Mouse (Mus musculus) forebrain, embryonic 13.5 days (tissue): ENCODE results near the gene Sorcs3. TPM values are rescaled to one million over a fixed set of nuclear protein-coding genes. Genes with fewer than 3 reads are reported as not detected.

Source experiments
- ATAC-seq: fragments of 200-750 bp; cut with Nextera tagmentation; 2 replicates; pipeline ENCODE4 v1.8.0; 2017
- H3K27ac ChIP-seq: fragments of 300-500 bp; sonication (generic); 2 replicates; pipeline ENCODE4 v1.5.1; 2015; ENCODE audit warnings: inconsistent platforms, mild to moderate bottlenecking, moderate library complexity
- H3K27me3 ChIP-seq: fragments of 300-500 bp; sonication (generic); 2 replicates; pipeline ENCODE4 v1.6.1; 2015; ENCODE audit warnings: mild to moderate bottlenecking, inconsistent platforms
- H3K36me3 ChIP-seq: fragments of 300-500 bp; sonication (generic); 2 replicates; pipeline ENCODE4 v1.6.1; 2015; ENCODE audit warnings: mild to moderate bottlenecking, inconsistent platforms; ENCODE audit not compliant: poor library complexity, severe bottlenecking
- H3K4me1 ChIP-seq: fragments of 300-500 bp; sonication (generic); 2 replicates; pipeline ENCODE4 v1.6.1; 2015; ENCODE audit warnings: inconsistent platforms
- H3K4me2 ChIP-seq: fragments of 300-500 bp; sonication (generic); 2 replicates; pipeline ENCODE4 v1.6.1; 2015; ENCODE audit warnings: inconsistent platforms, mild to moderate bottlenecking, moderate library complexity
- H3K4me3 ChIP-seq: fragments of 300-500 bp; sonication (generic); 2 replicates; pipeline ENCODE4 v1.5.1; 2015; ENCODE audit warnings: mild to moderate bottlenecking, inconsistent platforms
- H3K9ac ChIP-seq: fragments of 300-500 bp; sonication (generic); 2 replicates; pipeline ENCODE4 v1.6.1; 2015; ENCODE audit warnings: mild to moderate bottlenecking, inconsistent platforms
- H3K9me3 ChIP-seq: fragments of 300-500 bp; sonication (generic); replicated peaks from 2 replicates; pipeline ENCODE4 v1.6.1; 2016; ENCODE audit warnings: inconsistent platforms
- WGBS: fragments of 180-500 bp; shearing (Covaris S2); methylation state at CpG from one replicate; pipeline ENCODE4 v1.1.7; 2015; 5-methylcytosine and 5-hydroxymethylcytosine counted together
- polyA plus RNA-seq: library from polyadenylated mRNA; unstranded; fragments of >200 nt; fragmentation: Nextera tagmentation; extraction: Ambion mirVana; gene quantifications from 2 replicates; pipeline ENCODE4 v1.2.1, GENCODE M21; 2015

The Sorcs3 gene
- polyA plus RNA-seq, 1 experiment from 2014 or later = 3.8 TPM

DNA sequence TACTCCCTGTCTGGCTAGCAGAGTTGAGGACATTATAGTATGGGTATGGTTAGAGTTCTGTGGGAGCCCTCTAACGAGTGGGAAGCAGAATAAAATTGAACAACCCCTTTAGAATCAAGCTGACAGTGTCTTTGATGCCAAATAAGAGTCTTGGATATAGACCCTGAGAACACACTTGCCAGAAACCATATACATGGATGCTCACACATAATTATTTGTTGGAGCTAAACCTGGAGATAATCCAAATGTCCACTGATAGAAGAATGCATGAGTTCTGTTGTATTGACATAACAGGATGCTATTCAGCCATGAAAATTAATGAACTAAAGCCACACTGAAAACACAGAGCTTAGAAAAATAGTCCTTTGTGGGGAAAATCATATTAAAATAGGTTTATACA is 369.9 kb downstream of the Sorcs3 start:
- 9% methylated on average over 1 of the region's 1 CpGs for WGBS
- no peak overlapping the region for H3K27ac ChIP-seq
- H3K4me1 ChIP-seq = peaks cover 11% of the 10 kb centered on the region; the same call in 1 of the 2 replicates
- H3K9ac ChIP-seq = no peak overlapping the region
- no peaks in the 10 kb centered on the region for H3K27me3 ChIP-seq
- no peaks in the 10 kb centered on the region for H3K36me3 ChIP-seq
- no peak overlapping the region for H3K4me3 ChIP-seq
- ATAC-seq = 0 out of 2 replicates have a peak, but pooled peaks have one; percentile 21
- no peaks in the 10 kb centered on the region for H3K9me3 ChIP-seq
- no peak overlapping the region for H3K4me2 ChIP-seq

DNA sequence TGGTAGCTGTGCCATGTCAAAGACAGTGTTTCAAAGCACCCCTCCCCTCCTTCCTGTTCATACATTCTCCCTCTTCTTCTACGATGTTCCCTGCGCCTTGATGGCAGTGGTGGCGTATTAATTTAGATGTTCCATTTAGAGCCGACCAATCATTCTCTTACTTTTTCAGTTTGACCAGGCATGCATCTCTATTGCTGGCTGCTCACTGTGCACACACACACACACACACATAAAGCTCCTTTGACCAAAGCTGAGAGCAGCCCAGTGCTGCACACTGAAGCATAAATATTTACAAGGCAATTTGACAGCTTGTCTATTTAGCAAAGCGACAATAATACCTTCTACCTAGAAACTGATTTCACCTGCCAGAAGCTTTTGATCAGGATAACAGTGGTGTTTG is 371.3 kb downstream of the Sorcs3 start:
- Histone ChIP-seq H3K4me1 (peaks cover 11% of the 10 kb centered on the region; the same call in 1 of the 2 replicates), H3K9ac (no peak overlapping the region), H3K36me3 (no peaks in the 10 kb centered on the region), H3K27me3 (no peaks in the 10 kb centered on the region), H3K9me3 (no peaks in the 10 kb centered on the region), H3K4me3 (no peak overlapping the region), H3K27ac (no peak overlapping the region), H3K4me2 (no peak overlapping the region)
- 42% methylated on average over 5 of the region's 5 CpGs for WGBS
- peak; percentile 63; the same call in 1 of the 2 replicates for ATAC-seq

DNA sequence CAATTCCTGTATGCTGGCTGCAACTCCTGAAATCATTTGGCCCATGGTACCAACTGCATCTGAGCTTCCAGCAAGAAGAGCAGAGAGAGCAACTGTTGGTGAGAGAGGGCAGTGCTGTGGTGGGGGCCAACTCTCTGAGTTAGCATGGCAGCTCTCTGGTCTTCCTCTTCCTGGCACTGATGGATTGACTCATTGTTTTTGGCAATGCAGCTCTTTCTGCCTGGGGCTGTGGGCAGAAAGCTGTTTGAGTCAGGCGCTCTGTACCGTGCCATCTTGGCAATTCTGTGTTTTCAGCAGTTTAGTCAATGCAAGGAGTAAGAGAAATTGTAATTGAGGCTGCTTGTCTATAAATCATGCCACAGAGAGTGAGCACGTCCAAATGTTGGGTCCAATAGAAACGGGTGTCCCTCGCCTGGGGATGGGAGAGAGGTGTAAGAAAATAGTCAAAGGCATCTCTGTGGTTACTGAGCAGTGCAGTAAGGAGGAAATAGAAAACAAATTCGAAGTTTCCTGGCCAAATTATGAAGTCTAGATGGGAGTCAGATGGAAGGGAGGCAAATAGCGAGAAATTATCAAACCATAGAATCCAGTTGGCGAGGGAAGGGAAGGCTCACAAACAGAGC is 379.2 kb downstream of the Sorcs3 start:
- Histone ChIP-seq H3K9ac (no peak overlapping the region), H3K4me2 (no peak overlapping the region), H3K4me3 (no peak overlapping the region), H3K27ac (no peak overlapping the region), H3K9me3 (no peaks in the 10 kb centered on the region), H3K36me3 (no peaks in the 10 kb centered on the region), H3K27me3 (no peaks in the 10 kb centered on the region), H3K4me1 (no peaks in the 10 kb centered on the region)
- 83% methylated on average over 8 of the region's 8 CpGs for WGBS
- ATAC-seq = peak; percentile 27; the same call in 1 of the 2 replicates

DNA sequence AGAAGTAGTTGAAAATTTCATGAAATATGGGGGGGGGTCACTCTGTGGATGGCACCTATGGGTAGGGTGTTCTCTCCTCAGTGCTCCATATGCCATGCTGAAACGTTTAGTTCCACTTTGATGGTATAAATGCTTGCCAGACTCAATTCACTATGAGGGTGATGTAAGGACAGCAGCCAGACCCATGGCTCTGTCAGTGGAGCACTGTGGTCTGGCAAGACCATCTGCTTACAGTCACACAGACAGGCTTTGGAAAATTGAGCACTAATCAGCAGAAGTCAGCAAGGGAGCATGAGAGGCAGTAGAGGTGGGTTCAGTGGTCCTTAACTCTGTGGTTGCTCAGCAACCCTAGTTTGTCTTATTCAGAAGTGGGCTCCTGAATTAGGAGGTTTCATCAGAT is 411.1 kb downstream of the Sorcs3 start:
- 50% methylated on average over 1 of the region's 1 CpGs for WGBS
- Histone ChIP-seq H3K9ac (no peak overlapping the region), H3K36me3 (no peaks in the 10 kb centered on the region), H3K4me1 (0 out of 2 replicates have a peak, but pooled peaks cover 4% of the 10 kb centered on the region), H3K27me3 (no peaks in the 10 kb centered on the region), H3K9me3 (no peaks in the 10 kb centered on the region), H3K4me3 (no peak overlapping the region), H3K4me2 (no peak overlapping the region), H3K27ac (no peak overlapping the region)
- no peak for ATAC-seq

DNA sequence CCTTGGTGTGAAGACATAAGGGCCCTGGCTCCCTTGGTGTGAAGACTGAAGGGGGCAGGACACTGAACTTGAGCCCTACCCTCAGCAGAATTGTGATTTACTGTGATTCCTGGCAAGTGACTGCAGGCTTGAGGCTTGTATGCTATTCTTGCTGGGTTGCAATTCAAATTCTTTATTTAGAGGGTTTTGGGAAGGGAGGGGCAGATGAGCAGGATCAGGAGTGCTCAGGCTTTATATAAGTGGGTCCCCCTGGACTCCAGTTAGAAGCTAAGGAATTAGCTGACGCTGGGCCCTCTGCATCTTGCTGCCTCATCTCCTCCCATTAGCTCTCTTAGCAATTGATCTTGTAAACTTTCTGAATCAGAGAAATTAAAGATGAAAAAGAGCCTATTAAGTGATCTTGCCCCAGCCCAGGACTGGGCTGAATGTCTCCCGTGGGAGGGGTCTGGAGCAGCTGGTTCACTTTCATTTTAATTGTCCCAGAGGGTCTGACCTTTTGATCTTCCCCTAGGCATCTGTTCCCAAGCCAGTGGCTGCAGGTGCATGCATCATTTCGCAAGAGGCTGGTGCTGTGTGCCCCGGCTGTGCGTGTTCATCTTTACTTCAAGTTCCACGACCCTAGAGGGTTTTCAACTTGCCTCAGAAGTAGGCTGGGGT is 425.0 kb downstream of the Sorcs3 start:
- no peak for ATAC-seq
- 46% methylated on average over 6 of the region's 6 CpGs for WGBS
- Histone ChIP-seq H3K9me3 (no peaks in the 10 kb centered on the region), H3K4me3 (no peak overlapping the region), H3K27ac (no peak overlapping the region), H3K4me2 (no peak overlapping the region), H3K27me3 (no peaks in the 10 kb centered on the region; the same call in 1 of the 2 replicates), H3K9ac (no peak overlapping the region), H3K36me3 (no peaks in the 10 kb centered on the region), H3K4me1 (0 out of 2 replicates have a peak, but pooled peaks cover 4% of the 10 kb centered on the region)

DNA sequence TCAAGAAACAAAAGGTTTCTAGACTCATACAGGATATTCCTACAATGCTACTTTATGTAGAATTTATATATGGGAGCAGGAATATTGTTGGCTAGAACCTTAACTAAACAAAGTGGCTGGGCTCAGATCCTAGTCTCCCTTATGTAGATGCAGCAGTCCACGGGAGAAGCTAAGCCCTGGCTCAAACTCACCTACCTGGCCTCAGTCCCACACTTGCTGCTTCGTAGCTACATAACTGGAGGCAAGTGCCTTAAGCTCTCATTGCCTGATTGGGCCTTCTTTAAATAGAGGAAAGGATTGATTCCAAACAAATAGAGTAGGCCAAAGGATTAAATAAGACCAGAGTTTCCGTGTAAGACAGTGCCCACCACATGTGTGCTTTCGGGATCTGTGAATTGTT is 436.7 kb downstream of the Sorcs3 start:
- WGBS = 84% methylated on average over 4 of the region's 4 CpGs

DNA sequence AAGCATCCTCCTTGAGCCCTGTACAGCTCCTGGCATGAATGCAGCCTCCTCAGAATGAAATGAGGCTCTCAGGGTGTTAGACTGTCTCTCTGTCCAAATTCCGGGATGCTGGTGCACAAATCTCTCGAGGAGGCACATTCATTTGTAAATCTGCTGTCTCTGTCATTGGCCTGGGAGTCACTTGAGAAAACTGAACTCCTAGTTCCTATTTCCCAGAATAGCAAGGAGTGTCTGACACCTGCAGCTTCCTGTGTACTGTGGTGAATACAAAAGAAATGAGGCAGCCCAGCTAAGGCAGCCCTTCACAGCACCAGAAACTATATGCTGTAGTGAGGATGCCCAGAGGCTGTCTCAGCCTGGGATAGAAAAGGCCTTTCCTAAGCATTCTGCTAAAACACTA is 444.1 kb downstream of the Sorcs3 start:
- no peak overlapping the region for H3K4me2 ChIP-seq
- no peaks in the 10 kb centered on the region for H3K36me3 ChIP-seq
- H3K9ac ChIP-seq = no peak overlapping the region
- no peaks in the 10 kb centered on the region for H3K27me3 ChIP-seq
- ATAC-seq = no peak
- no peak overlapping the region for H3K4me3 ChIP-seq
- peaks cover 7% of the 10 kb centered on the region for H3K4me1 ChIP-seq
- WGBS = 79% methylated on average over 2 of the region's 2 CpGs
- no peaks in the 10 kb centered on the region for H3K9me3 ChIP-seq
- no peak overlapping the region for H3K27ac ChIP-seq

More for the DNA sequence above, 436.7 kb downstream of the Sorcs3 start:
- no peaks in the 10 kb centered on the region for H3K4me1 ChIP-seq
- H3K4me3 ChIP-seq = no peak overlapping the region
- H3K27ac ChIP-seq = no peak overlapping the region
- H3K4me2 ChIP-seq = no peak overlapping the region
- H3K36me3 ChIP-seq = no peaks in the 10 kb centered on the region
- no peaks in the 10 kb centered on the region for H3K27me3 ChIP-seq
- ATAC-seq = no peak
- no peaks in the 10 kb centered on the region for H3K9me3 ChIP-seq
- H3K9ac ChIP-seq = no peak overlapping the region

DNA sequence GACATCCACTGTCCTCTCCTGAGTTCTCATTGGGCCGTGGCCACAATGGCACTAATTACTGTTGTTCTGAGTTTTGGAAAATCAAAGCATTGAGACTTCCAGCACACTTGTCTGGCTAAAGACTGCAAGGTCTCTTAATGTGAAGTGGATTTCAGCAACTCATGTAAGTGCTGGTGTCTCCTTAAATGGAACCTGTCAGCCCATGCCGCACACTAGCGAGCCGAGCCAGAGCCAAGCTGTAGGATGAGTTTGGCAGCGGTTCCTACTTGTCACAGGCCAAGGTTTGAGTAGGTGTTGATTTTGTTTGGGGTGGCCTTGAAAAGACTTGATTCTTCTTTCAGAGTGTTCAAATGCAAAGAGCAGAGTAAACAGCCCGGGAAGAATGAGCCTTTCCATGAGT is 445.8 kb downstream of the Sorcs3 start:
- H3K27ac ChIP-seq = no peak overlapping the region
- no peaks in the 10 kb centered on the region for H3K36me3 ChIP-seq
- peaks cover 7% of the 10 kb centered on the region for H3K4me1 ChIP-seq
- no peak overlapping the region for H3K4me2 ChIP-seq
- ATAC-seq = no peak
- no peak overlapping the region for H3K9ac ChIP-seq
- H3K27me3 ChIP-seq = no peaks in the 10 kb centered on the region
- no peak overlapping the region for H3K4me3 ChIP-seq
- 63% methylated on average over 6 of the region's 6 CpGs for WGBS
- no peaks in the 10 kb centered on the region for H3K9me3 ChIP-seq

DNA sequence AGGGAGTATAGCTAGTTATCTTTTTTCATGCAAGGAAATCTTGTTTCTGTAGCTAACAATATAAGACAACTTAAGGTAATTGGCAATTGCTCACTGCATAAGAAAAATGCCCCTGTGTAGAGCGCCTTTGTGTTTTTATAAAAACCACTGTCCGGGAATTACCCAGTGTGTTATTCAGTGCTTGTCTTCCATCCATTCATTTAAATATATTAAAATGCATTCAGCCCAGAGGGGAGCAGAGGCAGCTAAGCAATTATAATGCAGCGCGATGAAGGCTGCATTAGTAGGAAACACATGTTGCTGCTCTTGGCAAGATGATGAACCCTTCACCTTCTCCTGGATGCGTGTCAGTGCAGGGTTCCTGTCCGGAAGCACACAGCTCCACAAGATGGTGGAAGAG is 454.4 kb downstream of the Sorcs3 start:
- H3K4me1 ChIP-seq = peaks cover 14% of the 10 kb centered on the region
- no peaks in the 10 kb centered on the region for H3K9me3 ChIP-seq
- peak; percentile 68 for ATAC-seq
- 22% methylated on average over 6 of the region's 6 CpGs for WGBS
- no peak overlapping the region for H3K9ac ChIP-seq
- H3K4me3 ChIP-seq = no peak overlapping the region
- H3K4me2 ChIP-seq = no peak overlapping the region
- no peak overlapping the region for H3K27ac ChIP-seq
- H3K27me3 ChIP-seq = no peaks in the 10 kb centered on the region
- no peaks in the 10 kb centered on the region for H3K36me3 ChIP-seq

DNA sequence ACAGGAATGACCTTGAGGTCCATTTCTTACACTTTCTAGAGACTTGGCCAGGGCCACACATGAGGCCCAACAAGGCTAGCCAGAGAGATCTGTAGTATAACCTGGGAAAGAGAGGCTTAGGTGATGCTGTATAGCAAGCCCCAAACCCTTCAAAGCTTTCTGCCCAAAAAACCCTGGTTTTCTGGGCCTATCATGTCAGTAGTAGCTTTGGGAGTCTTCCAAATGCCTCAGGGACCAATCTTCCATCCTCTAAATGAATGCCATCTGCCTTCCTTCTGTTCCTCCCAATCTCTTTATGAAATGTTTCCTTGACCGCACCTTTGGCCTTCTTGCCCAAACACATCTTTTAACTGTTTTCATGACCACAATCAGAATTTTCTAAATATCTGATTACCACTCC is 474.1 kb downstream of the Sorcs3 start:
- Histone ChIP-seq H3K4me2 (no peak overlapping the region), H3K36me3 (no peaks in the 10 kb centered on the region), H3K9me3 (0 out of 2 replicates have a peak, but pooled peaks cover 2% of the 10 kb centered on the region), H3K27me3 (no peaks in the 10 kb centered on the region), H3K4me1 (peaks cover 9% of the 10 kb centered on the region), H3K4me3 (no peak overlapping the region), H3K9ac (no peak overlapping the region), H3K27ac (no peak overlapping the region)
- 97% methylated on average over 1 of the region's 1 CpGs for WGBS
- ATAC-seq = no peak

DNA sequence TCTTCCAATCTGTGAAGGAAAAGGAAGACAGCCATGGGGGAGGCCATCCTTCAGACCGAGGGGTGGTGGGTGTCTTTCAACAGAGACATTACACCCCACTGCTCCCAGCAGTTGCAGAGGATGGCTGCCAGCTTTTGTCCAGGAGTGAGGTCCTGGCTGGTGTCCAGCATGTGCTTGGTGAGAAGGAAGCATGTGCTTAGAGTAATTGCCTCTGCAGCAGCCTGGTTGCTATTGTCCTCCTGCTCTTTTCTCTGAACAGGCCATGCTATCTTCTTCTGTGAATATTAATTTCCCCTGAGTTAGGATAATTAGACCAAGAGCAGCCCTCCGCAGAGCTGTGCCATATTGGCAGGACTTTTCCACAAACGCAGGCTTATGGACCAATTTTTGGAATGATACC is 476.7 kb downstream of the Sorcs3 start:
- no peaks in the 10 kb centered on the region for H3K27me3 ChIP-seq
- no peaks in the 10 kb centered on the region for H3K36me3 ChIP-seq
- no peak overlapping the region for H3K27ac ChIP-seq
- no peaks in the 10 kb centered on the region for H3K9me3 ChIP-seq
- peak; percentile 73 for ATAC-seq
- no peak overlapping the region for H3K4me3 ChIP-seq
- H3K9ac ChIP-seq = no peak overlapping the region
- no peak overlapping the region for H3K4me2 ChIP-seq
- H3K4me1 ChIP-seq = peaks cover 9% of the 10 kb centered on the region
- 40% methylated on average over 3 of the region's 3 CpGs for WGBS

DNA sequence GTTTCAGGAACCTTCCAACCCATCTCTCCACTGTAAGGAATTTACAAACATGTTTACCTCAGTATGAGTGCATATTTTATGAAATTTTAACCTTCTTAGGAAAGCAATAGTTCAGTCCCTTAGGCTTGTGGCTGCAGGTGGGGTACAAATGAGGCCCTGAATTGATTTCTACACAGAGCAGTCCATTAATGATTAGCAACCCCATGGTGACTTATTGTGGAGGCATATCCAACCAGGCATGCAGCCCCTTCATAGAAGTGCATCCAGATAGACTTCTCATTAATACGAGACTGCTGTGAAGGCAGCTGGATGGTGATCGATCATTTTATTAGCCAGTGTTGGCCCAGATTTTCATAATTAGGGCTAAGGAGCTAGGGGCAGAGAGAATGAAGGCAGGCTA is 480.5 kb downstream of the Sorcs3 start:
- H3K9ac ChIP-seq = no peak overlapping the region
- no peak overlapping the region for H3K27ac ChIP-seq
- H3K27me3 ChIP-seq = no peaks in the 10 kb centered on the region
- no peaks in the 10 kb centered on the region for H3K36me3 ChIP-seq
- no peaks in the 10 kb centered on the region for H3K9me3 ChIP-seq
- peaks cover 9% of the 10 kb centered on the region for H3K4me1 ChIP-seq
- no peak overlapping the region for H3K4me2 ChIP-seq
- no peak for ATAC-seq
- no peak overlapping the region for H3K4me3 ChIP-seq
- 36% methylated on average over 2 of the region's 2 CpGs for WGBS
